Mouse (Mus musculus) erythroblast, embryonic 14.5 days (primary cell): ENCODE measurements around the gene Bloc1s3.

Experiments
- GATA1 ChIP-seq: IDR thresholded peaks from 2 replicates; pipeline ENCODE4 v1.6.1; 2012; ENCODE audit warnings: low read length, inconsistent platforms, mixed read lengths
- TAL1 ChIP-seq: IDR thresholded peaks from 3 replicates; pipeline ENCODE4 v1.6.1; 2012; ENCODE audit warnings: low read length, inconsistent platforms, mixed read lengths

GRCm38 (mm10) chr7:19531077-19531476 lies 22.9 kb upstream of the Bloc1s3 start:
- TF ChIP-seq TAL1 (no peak), GATA1 (no peak)
